Mouse (Mus musculus): ENCODE measurements around the gene Ank2.

DNA sequence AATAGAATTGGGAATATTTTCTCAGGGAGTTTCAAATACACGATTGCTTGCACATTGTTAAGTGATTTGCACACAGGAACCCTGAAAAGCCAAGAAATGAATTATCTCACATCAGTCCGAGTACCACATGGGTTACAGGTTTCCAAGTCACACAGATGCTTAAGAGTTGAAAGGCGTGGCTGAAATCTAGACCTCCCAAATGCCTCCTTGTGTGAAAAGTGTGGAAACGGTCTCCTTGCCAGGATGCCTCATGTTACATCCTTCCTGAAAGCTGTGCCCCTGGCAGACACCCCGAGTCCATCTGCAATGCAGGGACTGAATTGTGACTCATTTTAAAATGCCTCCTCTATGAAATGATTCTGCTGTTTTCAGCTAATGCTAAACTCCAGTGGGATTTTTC, 391.9 kb downstream of the Ank2 start:
- TF ChIP-seq CTCF (IDR thresholded peaks at IDR 0.05; ENCODE audit: insufficient read depth, low read length) (no peak), POLR2A (IDR thresholded peaks at IDR 0.05; ENCODE audit: borderline replicate concordance, extremely low read depth, low read depth, low read length) (no peak)
